Mouse (Mus musculus) WW6 (cell line): ENCODE measurements around the gene Sept5.

Source experiments
- DNase-seq: peaks from one replicate; pipeline ENCODE4 v3.0.0-alpha.2; 2013; ENCODE audit warnings: low read depth, low spot score

Sept5 gene

DNA sequence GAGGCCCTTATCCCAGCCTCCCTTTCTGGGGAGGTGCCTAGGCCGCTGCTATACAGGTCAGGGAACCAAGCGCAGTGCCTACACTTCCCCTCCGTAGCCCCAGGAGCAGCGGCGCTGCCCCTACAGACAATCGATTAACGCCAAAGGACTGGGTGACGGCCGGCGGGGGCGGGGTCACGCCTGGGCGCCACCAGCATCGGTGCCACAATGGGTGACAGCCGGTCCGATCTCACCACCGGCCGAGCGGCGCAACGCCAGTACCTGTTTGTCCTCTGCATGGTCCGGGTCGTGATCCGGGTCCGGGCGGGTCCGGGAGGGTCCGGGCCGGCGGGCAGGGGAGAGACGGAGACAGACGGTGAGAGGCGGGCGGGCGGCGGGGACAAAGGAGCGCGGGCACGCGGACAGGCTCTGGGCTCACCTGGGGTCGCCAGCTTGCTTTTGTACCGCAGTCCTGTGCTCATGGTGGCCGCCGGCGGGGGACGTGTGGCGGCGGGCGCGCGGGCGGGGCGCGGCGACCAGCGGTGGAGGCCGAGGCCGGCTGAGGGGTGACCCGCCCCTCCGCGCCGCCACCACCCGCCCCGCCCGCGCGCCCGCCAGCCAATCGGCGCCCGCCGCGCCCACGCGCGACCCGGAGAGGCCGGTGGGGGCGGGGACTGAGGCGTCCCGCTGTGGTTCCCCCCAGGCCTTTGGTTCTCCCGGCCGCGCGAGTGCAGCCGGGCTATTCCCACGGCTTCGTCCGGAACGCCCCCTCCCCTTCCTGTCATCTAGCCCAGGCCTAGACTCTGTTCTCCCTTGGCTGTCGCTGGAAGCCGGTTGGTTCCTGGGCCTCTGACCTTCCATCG, at the start of gene Sept5:
Sept5 (minus strand) TSS at position 565 of the 842 bp plus-strand sequence.
- DNase-seq, result no peak

DNA sequence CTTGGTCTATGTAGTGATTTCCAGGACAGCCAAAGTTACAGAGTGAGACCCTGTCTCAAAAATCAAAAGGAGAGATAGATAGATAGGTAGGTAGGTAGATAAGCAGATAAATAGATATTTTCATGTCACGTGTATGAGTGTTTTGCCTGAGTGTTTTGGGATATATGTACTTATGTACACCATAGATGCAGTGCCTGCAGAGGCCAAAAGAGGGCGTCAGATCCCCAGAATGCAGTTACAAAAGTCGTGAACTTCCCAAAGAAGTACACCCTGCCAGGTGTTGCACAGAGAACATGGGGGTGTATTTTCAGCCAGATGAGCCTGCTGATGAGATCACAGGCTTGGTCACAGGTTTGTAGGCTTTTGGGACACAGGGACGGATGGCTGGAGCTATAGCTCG, 49.4 kb upstream of the Sept5 start:
- DNase-seq, result no peak

DNA sequence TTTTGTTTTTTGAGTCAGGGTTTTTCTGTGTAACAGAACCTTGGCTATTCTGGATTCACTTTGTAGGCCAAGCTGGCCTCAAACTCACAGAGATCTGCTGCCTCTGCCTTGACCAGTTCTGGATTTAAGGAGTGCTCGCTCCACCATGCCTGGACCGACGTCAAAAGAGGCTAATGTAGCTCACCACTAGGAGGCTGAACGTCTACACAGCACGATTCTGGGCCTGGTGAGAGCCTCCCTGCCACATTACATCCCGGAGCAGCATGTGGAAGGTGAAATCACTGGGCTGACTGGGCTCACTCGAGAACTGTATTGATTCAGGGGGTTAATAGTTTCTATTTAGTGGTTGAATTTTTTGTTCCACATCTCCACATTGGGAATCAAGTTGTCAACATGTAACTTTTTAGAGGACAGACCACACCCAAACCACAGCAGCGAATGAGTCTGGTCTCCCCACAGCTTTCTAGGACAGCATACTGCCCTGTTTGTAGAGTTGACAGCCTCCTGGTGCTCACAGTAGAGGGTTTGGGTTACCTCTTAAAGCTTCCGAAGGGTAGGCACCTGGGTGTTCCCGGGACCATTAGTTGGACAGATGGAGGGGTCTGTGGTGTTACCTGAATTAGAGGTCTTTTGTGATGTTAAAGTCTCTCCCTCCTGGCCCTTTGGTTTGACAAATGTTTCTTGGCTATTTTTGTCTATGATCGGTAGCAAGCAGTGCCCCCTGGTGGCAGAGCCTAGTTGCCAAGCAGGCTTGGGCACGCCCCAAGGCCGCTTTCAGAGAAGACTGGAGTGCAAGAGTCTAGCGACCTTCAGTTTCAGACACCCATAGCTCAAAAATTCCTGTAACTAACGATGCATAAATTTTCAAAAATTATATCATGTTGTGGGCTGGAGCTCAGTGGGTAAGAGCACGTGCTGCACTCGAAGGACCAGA, 48.3 kb upstream of the Sept5 start:
- no peak for DNase-seq

DNA sequence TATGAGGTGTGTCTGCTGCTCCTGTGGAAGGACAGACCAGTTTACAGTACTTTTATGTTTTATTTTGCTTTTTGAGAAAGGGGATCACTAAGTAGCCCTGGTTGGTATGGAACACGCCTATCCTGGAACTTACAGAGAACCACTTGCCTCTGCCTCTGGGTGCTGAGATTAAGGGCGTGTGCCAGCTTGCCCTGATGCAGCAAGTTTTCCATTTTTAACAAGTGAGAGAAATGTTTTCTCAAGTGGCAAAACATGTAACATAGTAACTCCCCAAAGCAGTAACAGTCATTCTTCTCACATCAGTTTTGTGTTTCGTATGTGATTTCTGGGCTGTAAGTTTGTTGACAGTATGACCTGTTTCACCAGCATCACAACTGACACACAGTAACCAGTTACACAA, 43.3 kb upstream of the Sept5 start:
- DNase-seq, result no peak

DNA sequence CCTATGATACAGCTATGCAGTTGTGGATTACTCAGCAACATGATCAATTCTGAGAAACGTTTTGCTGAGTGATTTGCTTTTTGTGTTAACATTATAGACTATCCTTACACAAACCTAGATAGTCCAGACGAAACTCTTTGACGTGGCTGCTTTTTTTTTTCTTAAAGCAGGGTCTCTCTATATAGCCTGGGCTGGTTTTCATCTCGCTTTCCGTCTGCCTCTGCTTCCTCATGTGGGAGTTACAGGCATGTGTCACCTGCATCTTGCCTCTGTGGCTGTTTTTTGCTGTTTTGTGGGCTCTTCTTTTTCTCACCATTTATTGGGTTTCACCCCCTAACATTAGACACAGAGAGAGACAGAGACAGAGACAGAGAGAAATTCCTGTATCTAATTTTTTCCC, 42.3 kb upstream of the Sept5 start:
- no peak for DNase-seq

DNA sequence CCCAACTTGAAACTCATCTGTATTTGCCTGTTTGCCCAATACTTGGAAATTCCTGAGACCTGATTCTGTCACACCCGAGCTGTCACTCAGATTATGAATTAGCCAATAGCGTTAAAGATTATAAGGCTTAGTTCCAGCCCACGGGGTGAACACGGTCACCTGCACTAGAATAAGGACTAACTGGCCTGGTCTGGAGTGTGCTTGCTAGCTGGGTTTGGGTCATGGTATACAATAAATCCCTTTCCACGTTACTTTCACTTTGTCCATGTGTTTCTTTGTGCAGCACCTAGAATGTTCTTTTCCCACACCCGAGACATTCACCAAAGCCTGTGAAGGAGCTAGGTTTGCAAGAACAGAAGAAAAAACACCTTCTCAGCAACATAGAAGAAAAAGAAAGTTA, 40.2 kb upstream of the Sept5 start:
- no peak for DNase-seq

DNA sequence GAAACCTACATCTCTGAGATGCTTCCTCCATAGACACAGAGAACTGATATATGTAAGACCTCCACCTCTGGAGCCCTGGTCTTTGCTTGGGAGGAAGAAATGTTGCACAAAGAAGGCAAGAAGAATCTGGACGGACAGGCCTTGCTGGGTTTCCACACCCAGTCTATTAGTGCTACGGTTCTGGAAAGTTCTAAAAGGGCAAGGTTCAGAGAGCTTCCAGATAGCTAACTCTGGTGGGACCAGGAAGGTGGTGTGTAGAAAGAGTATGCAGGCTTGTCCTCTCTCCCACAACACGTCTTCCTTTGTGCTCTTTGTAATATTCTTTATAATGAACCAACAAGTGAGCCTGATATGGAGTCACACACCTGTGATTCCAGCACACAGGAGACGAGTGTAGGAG, 28.8 kb upstream of the Sept5 start:
- no peak for DNase-seq

DNA sequence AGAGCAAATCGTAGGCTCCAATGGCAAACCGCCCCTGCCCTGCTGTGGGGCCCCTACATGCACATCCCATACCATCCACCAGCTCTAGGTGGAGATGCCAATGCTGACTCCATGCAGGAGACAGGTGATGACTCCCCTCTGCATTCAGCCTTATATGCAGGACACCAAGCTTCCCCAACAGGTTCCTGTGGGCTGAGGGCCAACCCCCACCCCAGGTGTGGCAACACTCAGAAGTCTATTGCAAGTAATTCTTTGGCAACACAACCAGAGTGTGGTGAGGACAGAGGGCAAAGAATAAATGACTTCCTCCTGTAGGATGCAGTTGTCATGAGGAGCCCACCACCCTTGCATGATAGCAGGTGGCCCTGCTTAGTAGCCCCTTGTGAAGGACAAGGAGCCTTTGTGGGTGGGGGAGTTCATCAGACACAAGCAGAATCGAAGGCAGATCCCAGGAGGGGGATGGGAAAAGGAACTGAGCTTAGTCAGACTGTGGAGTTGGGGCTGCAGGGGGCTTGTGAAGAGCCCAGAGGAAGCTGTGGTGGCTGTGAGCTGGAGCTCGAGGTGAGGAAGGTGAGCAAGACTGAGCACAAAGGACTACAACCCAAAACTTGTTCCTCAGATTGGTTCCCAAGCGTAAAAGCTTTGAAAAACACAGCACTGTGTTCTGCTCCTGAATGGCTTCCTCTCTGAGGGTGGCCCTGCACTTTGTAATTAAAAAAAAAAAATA, 25.8 kb upstream of the Sept5 start:
- no peak for DNase-seq

DNA sequence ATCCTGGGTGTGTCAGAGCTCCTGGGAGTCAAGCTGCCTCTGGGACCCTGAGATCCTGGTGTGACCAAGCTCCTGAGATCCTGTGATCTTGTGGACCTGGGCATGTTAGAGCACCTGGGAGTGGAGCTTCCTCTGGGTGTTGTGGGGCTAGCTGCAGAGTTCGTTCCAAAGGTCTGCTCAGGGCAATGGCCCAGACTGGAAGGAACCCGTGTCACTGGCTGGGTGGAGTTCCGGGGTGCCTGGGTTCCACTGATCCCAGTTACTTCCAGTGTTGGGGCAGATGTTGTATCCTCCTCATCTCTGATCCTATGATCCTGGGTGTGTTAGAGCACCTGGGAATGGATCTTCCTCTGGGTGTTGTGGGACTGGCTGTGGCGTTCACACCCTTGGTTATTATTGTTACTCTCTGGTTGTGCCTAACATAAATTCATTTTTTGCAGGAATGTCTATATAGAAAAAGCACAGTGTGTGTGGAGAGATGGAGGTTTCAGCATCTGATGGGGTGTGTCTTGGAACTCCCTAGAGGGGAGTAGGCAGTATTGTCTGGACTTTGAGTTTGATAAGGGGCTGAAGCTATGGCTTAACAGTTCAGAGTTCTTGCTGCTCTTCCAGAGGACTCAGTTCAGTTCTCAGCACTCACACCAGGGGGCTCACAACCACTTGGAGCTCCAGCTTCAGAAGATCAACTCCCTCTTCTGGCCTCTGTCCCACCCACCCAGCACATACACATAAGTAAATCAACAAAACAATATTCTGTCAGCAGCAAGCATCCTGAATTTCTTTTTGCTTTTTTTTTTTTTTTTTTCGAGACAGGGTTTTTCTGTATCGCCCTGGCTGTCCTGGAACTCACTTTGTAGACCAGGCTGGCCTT, 23.8 kb upstream of the Sept5 start:
- no peak for DNase-seq

DNA sequence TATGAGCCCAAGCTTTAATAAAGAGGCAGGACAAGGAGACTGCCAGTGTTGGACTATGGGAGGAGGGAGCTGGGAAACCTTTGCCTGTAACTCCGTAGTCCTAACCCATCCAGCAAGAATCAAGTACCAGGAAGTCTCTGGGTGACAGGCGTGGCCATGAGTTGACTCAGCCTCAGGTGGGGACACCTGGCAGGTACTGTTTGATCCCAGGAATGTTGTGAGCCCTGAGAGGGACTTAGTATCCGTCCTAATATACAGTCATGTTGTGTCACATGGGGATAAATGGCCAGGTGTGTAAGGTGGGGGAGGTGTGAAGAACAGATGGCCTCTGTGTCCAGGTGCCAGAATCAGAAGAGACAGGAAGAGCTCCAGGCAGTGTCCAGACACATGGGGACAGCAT, 19.4 kb upstream of the Sept5 start:
- no peak for DNase-seq

DNA sequence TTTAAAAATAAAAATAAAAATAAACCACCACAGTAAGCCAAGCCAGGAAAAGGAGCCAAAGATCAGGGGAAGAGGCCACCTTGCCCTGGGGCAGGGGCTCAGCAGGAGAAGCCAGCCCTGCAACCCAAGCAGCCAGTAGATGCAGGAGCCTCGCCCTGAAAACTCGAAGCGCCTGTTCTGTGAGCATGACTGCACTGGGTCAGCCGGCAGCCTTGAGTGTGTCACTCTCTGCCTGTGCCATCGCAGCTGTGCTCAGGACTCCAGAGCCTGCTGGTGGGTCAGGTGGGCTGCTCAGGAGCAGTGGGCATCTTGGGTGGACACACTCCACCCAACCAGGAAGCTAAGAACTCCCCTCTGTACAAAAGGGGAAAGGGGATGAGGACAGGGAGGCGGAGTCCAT, 15.6 kb upstream of the Sept5 start:
- DNase-seq, result no peak

DNA sequence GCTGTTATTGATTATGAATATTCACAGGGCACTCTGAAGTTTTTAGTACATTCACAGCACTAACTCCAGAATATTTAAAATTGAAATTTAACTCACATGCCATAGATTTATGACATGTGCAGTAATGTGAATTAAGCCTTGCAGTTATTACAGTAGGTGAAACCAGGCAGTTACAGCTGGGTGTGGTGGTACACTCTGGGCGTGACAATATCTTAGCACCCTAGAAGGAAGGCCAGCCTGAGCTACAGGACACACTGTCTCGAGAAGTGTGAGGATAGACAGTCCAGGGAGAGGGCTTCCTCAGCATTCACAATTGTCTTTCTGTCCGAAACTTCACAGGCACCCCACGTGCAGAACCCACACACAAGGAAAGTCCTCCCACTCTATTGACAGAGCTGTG, 14.7 kb upstream of the Sept5 start:
- DNase-seq, result no peak

DNA sequence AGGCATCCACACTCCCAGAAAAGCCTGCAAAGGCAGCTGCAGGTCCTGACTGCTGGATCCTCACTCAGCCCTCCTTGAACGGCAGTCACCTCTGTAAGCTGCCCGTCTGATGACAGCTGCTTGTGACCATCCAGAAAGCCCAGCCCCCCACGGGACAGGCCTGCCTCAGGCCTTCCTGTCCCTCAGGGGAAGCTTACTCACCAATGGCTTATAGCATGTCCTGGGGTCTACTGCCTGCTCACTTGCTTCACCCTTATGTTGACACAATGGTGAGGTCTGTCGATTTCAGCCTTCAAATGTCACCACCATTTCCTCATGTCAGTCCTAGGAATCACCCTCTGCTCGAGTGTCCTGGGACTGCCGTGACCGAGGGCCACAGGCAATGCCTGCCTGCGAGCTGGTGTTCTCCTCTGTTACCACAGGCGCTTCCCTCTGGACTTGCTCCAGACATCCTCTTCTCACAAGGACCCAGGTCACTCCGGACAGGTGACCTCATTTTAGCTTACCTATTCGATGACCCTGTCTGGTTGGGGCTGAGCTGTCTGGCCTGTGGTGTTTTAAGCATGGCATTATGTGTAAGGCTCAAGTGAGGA, 13.7 kb upstream of the Sept5 start:
- DNase-seq, result no peak

DNA sequence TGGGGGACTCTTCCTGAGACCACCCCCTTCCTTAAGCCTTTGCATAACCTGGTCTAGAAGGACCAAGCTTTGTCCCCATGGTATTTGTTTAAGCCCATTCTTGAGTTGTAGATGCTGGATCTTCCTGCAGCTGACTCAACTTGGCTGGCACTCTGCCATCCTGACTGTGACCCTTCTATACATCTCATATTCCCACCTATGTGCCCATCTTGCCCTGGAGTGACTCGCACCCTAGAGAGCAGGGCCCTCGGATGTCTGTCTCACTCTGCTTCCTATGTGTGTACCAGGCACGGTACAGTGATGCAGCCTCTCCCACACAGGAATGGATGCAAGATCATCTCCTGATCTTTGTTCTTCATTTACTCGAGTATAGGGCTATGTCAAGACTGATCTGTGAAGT, 13.1 kb upstream of the Sept5 start:
- DNase-seq, result no peak

DNA sequence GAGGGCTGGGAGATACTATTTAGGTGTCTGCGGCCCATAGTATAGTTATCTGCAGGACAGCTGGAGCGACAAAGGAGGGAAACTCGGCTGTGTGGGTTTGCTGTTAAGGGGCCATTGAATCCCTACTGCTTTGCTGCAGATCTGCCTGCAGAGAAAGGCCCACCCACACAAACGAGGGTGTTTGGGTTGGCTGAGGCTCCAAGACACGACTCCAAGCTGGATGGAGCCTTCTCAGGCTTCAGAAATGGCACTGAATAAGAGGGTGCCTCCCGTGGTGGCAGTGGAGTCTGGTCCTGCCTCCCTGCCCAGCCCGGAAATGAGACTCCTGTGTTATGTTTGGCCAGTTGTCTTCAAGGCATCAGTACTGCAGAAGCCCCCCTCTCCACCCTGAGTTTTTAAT, 12.5 kb upstream of the Sept5 start:
- no peak for DNase-seq

DNA sequence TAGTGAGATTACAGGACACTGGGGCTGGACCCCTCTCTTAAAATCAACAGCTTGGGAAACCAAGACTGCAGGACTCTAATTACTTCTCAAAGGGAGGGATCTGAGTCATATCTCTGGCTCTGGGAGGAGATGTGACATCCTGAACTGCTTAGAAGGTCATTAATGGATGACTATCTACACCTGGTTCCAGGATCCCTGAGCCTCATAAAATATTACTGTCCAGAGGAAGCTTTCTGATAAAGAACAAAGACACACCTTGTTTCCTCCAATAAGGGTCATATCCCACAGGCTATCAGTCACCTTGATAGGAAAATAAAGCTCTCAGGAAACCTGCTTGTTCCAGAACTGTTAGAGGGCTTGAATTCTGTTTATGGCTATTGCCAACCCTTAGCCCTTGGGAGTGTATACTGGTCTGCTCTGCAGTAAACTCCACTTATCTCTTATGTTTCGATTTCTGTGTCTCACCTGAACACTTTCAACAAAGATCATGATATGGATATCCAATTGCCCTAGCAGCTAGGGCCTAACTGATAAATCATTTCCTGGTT, 9.7 kb upstream of the Sept5 start:
- DNase-seq, result no peak

DNA sequence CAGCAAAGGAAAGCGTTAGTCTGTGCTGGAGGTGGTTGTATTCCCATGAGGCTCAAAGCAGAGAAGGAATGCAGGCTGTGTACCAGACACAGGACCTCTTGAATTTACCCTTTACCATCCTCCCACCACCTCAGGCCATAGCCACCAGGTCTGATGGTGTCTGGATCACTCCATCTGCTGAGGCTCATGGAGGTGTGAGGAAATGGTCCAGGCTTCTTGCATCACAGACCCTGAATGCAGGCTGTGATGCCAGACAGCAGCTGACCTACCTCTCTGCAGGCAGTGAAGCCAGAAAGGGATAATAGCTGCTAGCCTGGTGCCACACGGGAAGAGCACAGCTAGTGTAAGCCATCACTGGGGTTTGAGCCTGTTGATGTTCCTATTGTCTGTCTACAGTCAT, 8.6 kb upstream of the Sept5 start:
- no peak for DNase-seq

DNA sequence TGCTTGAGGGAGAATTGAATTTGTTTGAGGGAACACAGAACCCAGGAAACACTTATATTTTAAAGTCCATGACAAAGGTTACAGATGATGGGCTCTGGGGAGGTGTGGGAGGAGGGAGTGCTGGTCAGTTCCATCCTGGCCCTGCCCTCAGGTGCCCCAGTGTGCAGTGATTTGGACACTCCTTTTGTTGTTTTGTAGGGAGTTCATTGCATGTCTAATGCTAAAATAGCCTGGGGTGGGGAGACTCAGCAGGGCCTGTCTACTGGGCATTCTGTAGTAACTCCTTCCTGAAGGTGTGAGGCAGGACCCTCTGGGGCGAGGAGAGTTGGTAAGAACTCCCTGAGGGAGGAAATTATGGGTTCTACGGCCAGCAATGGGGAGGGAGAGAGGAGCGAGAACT, 7.0 kb upstream of the Sept5 start:
- no peak for DNase-seq

DNA sequence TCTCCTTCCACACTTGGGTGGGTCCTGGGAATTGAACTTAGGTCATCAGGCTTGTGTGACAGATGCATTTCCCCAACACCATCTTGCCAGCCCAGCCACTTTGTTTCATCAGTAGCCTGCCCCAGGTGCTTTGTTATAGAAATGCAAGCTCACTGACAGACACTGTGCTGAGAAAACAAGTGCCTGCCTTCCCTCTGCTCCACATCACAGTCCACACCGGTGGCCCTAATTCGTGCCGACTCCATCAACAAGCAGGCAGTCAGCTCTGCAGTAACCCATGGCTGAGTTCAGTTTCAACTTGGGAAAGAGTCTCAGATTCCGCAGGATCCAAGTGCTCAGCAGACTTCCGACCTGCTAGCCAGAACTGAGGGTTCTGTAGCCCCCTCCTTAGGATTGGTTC, 6.6 kb upstream of the Sept5 start:
- no peak for DNase-seq

DNA sequence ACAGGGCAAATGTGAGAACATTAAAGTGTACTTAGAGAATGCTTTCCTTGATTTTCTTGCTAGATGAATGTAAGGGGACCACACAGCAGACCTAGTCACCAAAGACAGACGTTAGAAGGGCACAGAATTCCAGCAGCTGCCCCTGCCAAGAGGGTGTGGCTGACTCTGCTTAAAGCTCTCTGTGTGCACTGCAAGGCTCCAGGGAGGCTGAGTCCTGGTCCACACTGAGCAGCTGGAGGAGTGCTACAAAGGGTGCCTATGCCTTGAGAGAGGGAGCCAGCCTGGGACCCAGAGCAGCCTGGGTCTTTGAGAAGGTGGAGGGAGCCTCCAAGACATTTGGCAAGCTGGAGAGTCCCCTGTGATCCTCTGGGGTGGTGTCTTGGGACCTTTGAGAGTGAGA, 3.6 kb upstream of the Sept5 start:
- DNase-seq, result no peak

DNA sequence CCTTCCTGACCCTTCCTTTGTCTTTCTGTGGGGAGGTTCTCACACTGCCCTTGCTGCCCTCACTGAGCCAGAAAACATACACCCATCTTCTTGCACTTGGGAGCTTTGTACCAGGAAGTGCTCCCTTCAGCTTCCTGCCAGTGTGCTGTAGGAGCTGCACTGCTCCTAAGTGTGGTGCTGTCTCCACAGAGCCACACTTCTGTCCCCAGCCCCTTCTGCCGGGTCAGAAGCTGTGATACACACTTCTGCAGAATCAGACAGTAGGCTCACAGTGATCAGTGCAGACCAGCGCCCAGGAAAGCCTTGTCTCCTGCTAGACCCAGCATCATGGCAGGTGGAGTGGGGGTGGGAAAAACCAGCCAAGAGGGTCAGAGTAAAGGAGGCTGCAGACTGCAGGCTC, 3.1 kb upstream of the Sept5 start:
- no peak for DNase-seq
